Comparison of ENCODE assay signal across 19 mouse cellular contexts in the genomic region with DNA sequence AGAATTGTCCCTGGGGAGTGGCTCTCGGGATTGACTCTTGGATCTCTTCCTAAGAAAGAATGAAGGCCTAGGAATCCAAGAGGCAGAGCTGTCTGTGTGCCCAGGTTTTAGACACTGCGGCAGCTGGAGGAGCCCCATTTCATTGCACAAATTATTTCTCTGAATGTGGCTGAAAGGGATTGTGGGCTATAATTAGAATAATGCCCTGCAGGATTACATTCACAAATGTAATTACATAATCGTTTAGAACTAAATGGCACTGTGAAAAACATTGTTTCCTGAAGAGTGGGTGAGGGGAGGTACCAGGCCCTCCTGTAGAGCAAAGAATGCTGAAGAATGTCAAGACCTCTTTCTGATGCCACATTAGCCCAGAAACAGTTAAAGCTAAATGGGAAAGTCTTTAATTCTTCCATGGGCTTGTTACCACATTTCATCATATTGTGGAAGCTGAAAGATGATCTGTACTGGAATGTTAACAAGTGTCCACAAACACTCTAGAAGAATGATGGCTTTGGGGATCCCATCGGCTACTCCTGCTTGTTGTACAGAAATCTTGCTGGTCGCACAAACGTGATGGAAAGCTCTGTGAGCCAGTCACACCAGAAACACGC. TPM values are rescaled to one million over a fixed set of nuclear protein-coding genes. Genes with fewer than 3 reads are reported as not detected.
A peak's percentile ranks its signal among the peaks of the same experiment; 100 is the strongest.
DNase-seq lines count a peak whose midpoint lies in the region; ATAC-seq and TF ChIP-seq lines count a peak whose summit lies in the region.
"Had no signal": no experiment of that assay in that cellular context is flagged by ENCODE, and none has a peak within 500 bp of the region (broad histone marks: within the 10 kb centered on the region; RNA-seq: fewer than 3 reads in every experiment).

No protein-coding gene starts in this region.

- no peak for DNase-seq in forebrain, embryonic 10.5 days (ENCODE audit: extremely low spot score, low spot score)
- DNase-seq in left cerebral cortex, postnatal 4 days = peak; percentile 13
- no peak for DNase-seq in left cerebral cortex, postnatal 14 days (ENCODE audit: low spot score in 2 of 2)
- peak; percentile 20 for DNase-seq in ZHBTc4 (ENCODE audit: low read depth, low spot score)
- DNase-seq in forebrain, postnatal 0 days = no peak
- DNase-seq in right cerebral cortex, postnatal 14 days = no peak
- DNase-seq: cerebellum, adult 9-11 months; kidney, postnatal 36 days; lung, adult 2 months had no signal

- no peak for TF ChIP-seq CTCF in forebrain, postnatal 0 days (IDR thresholded peaks at IDR 0.05; ENCODE audit: low read depth)

- H3K27me3 ChIP-seq in forebrain, embryonic 13.5 days = no peaks in the 10 kb centered on the region
- H3K27me3 ChIP-seq in forebrain, embryonic 10.5 days (ENCODE audit: poor library complexity, severe bottlenecking) = 0 out of 2 replicates have a peak, but pooled peaks cover 7% of the 10 kb centered on the region
- H3K27me3 ChIP-seq in forebrain, postnatal 0 days (ENCODE audit: insufficient read depth, low read length) = no peaks in the 10 kb centered on the region
- H3K27me3 ChIP-seq: intestine, embryonic 15.5 days; neural tube, embryonic 12.5 days had no signal

- H3K9me3 ChIP-seq in forebrain, embryonic 13.5 days (replicated peaks) = no peaks in the 10 kb centered on the region
- no peaks in the 10 kb centered on the region for H3K9me3 ChIP-seq in forebrain, embryonic 10.5 days
- no peaks in the 10 kb centered on the region for H3K9me3 ChIP-seq in forebrain, postnatal 0 days (ENCODE audit: low read length)
- H3K9me3 ChIP-seq: intestine, embryonic 15.5 days; neural tube, embryonic 12.5 days had no signal

- no peak overlapping the region for H3K9ac ChIP-seq in forebrain, embryonic 13.5 days
- H3K9ac ChIP-seq in forebrain, postnatal 0 days = no peak overlapping the region
- H3K9ac ChIP-seq: intestine, embryonic 15.5 days; neural tube, embryonic 12.5 days had no signal

- no peak overlapping the region for H3K27ac ChIP-seq in forebrain, embryonic 13.5 days
- H3K27ac ChIP-seq in forebrain, embryonic 10.5 days = no peak overlapping the region
- no peak overlapping the region for H3K27ac ChIP-seq in forebrain, postnatal 0 days (ENCODE audit: low read depth, low read length)
- H3K27ac ChIP-seq: intestine, embryonic 15.5 days; neural tube, embryonic 12.5 days; stomach, postnatal 0 days had no signal

- no peak overlapping the region for H3K4me3 ChIP-seq in forebrain, embryonic 13.5 days
- no peak overlapping the region for H3K4me3 ChIP-seq in forebrain, embryonic 10.5 days
- H3K4me3 ChIP-seq in forebrain, postnatal 0 days (ENCODE audit: low read depth, low read length) = no peak overlapping the region
- H3K4me3 ChIP-seq: intestine, embryonic 15.5 days; neural tube, embryonic 12.5 days had no signal

- WGBS in forebrain, embryonic 13.5 days = 25% methylated on average over 7 of the region's 7 CpGs
- WGBS in forebrain, embryonic 10.5 days = 42% methylated on average over 7 of the region's 7 CpGs
- 25% methylated on average over 7 of the region's 7 CpGs for WGBS in forebrain, postnatal 0 days

- peaks cover 12% of the 10 kb centered on the region for H3K4me1 ChIP-seq in forebrain, embryonic 13.5 days
- peaks cover 13% of the 10 kb centered on the region for H3K4me1 ChIP-seq in forebrain, embryonic 10.5 days
- 0 out of 2 replicates have a peak, but pooled peaks cover 3% of the 10 kb centered on the region for H3K4me1 ChIP-seq in forebrain, postnatal 0 days (ENCODE audit: insufficient read depth)
- H3K4me1 ChIP-seq: intestine, embryonic 15.5 days; neural tube, embryonic 12.5 days had no signal

- H3K4me2 ChIP-seq in forebrain, embryonic 13.5 days = no peak overlapping the region
- H3K4me2 ChIP-seq in forebrain, postnatal 0 days (ENCODE audit: low read depth) = no peak overlapping the region
- H3K4me2 ChIP-seq: intestine, embryonic 15.5 days; liver, embryonic 11.5 days; neural tube, embryonic 12.5 days had no signal

- ATAC-seq in forebrain, embryonic 13.5 days = peak; percentile 75; the same call in 1 of the 2 replicates
- peak; percentile 67; the same call in 1 of the 2 replicates for ATAC-seq in forebrain, postnatal 0 days
- ATAC-seq in cerebellum, adult (ENCODE audit: insufficient number of reproducible peaks, low FRiP score, low TSS enrichment) = no peak
- ATAC-seq: intestine, embryonic 15.5 days had no signal

- intact Hi-C loops in left cerebral cortex, postnatal 4 days (cut with DNase I) = no loop called here
- intact Hi-C loops in left cerebral cortex, postnatal 14 days (cut with DNase I) = no loop called here

- H3K36me3 ChIP-seq in forebrain, embryonic 13.5 days (ENCODE audit: poor library complexity, severe bottlenecking) = no peaks in the 10 kb centered on the region
- no peaks in the 10 kb centered on the region for H3K36me3 ChIP-seq in forebrain, embryonic 10.5 days (replicated peaks)
- no peaks in the 10 kb centered on the region for H3K36me3 ChIP-seq in forebrain, postnatal 0 days (ENCODE audit: insufficient read depth)
- H3K36me3 ChIP-seq: intestine, embryonic 15.5 days; neural tube, embryonic 12.5 days had no signal

RNA-seq across cellular contexts. Expression of gene Vstm2b, which starts 24.6 kb away (rescaled TPM):
- 9.6 and 10.7 TPM in 2 replicates for polyA plus RNA-seq in forebrain, embryonic 13.5 days (2015; fragmentation: Nextera tagmentation; extraction: Ambion mirVana)
- 2.3 and 3.0 TPM in 2 replicates for polyA plus RNA-seq in forebrain, embryonic 10.5 days (2016; fragmentation: Nextera tagmentation; extraction: Ambion mirVana)
- total RNA-seq in left cerebral cortex, postnatal 4 days (2021) = 10 to 100 TPM; 65.5 to 68.2 TPM
- total RNA-seq in left cerebral cortex, postnatal 14 days (2021) = 10 to 100 TPM; 66.0 to 67.4 TPM
- 55.4 and 64.6 TPM in 2 replicates for total RNA-seq in forebrain, postnatal 0 days (2014; rRNA removed)
- 27.2 and 31.8 TPM in 2 replicates for polyA plus RNA-seq in forebrain, postnatal 0 days (2015; fragmentation: Nextera tagmentation; extraction: Ambion mirVana)
- total RNA-seq: hematopoietic stem cell, adult 5-6 weeks; megakaryocyte-erythroid progenitor cell, adult 5-6 weeks; monocyte, adult 5-6 weeks had no signal
- polyA plus RNA-seq: C2C12 had no signal

Comparison
In these comparisons a context has a peak if more than half of its experiments do, and no peak if none do; other contexts are left out.
1. DNase-seq: peak in left cerebral cortex, postnatal 4 days (single experiment) and ZHBTc4 (single experiment); none in forebrain, embryonic 10.5 days (single experiment), left cerebral cortex, postnatal 14 days (0 of 2), forebrain, postnatal 0 days (single experiment) and right cerebral cortex, postnatal 14 days (single experiment).